Mouse (Mus musculus): ENCODE results near the gene Rffl. TPM values are rescaled to one million over a fixed set of nuclear protein-coding genes. Genes with fewer than 3 reads are reported as not detected.

Gene Rffl
- polyA plus RNA-seq, 2 experiments: 8.3 to 11.3 TPM

- DNase-seq (ENCODE audit: low spot score): no peak
- H3K36me3 ChIP-seq (ENCODE audit: control insufficient read depth, insufficient read depth, low read length): no peaks in the 10 kb centered on the region
These were observed 5.1 kb downstream of the Rffl start for GRCm38 (mm10) chr11:82865957-82866356.

GRCm38 (mm10) chr11:82863488-82863931, 7.5 kb downstream of the Rffl start:
- peaks cover 3% of the 10 kb centered on the region; the same call in 1 of the 2 replicates for H3K4me1 ChIP-seq (ENCODE audit: control insufficient read depth, insufficient read depth, low read length)
- H3K9ac ChIP-seq (ENCODE audit: low read depth, low read length, severe bottlenecking): no peak overlapping the region
- ATAC-seq (ENCODE audit: low FRiP score, low read depth) (no peak), DNase-seq (ENCODE audit: low spot score) (no peak)
- no peak for TF ChIP-seq POLR2A (IDR thresholded peaks at IDR 0.05; ENCODE audit: borderline replicate concordance, extremely low read depth, insufficient read depth, insufficient read length)
- no peaks in the 10 kb centered on the region for H3K36me3 ChIP-seq (ENCODE audit: control insufficient read depth, insufficient read depth, low read length)
- H3K27me3 ChIP-seq (ENCODE audit: control insufficient read depth, insufficient read depth, low read length): no peaks in the 10 kb centered on the region
- H3K4me3 ChIP-seq (replicated peaks; ENCODE audit: low read length): no peak overlapping the region
- no peak overlapping the region for H3K27ac ChIP-seq (replicated peaks; ENCODE audit: low read depth, low read length)
- 43% methylated on average over 4 of the region's 4 CpGs for WGBS
- H3K4me2 ChIP-seq (replicated peaks; ENCODE audit: low read depth, low read length, severe bottlenecking): no peak overlapping the region
- no peaks in the 10 kb centered on the region for H3K9me3 ChIP-seq (ENCODE audit: control insufficient read depth, low read length)

More at GRCm38 (mm10) chr11:82865957-82866356, 5.1 kb downstream of the Rffl start:
- no peaks in the 10 kb centered on the region for H3K27me3 ChIP-seq (ENCODE audit: control insufficient read depth, insufficient read depth, low read length)
- TF ChIP-seq POLR2A (IDR thresholded peaks at IDR 0.05; ENCODE audit: borderline replicate concordance, extremely low read depth, insufficient read depth, insufficient read length): no peak
- no peak overlapping the region for H3K4me2 ChIP-seq (replicated peaks; ENCODE audit: low read depth, low read length, severe bottlenecking)
- 78% methylated on average over 10 of the region's 10 CpGs for WGBS
- no peak for ATAC-seq (ENCODE audit: low FRiP score, low read depth)
- no peak overlapping the region for H3K4me3 ChIP-seq (replicated peaks; ENCODE audit: low read length)
- H3K27ac ChIP-seq (replicated peaks; ENCODE audit: low read depth, low read length): no peak overlapping the region
- H3K9me3 ChIP-seq (ENCODE audit: control insufficient read depth, low read length): no peaks in the 10 kb centered on the region
- H3K4me1 ChIP-seq (ENCODE audit: control insufficient read depth, insufficient read depth, low read length): peaks cover 7% of the 10 kb centered on the region; the same call in 1 of the 2 replicates
- no peak overlapping the region for H3K9ac ChIP-seq (ENCODE audit: low read depth, low read length, severe bottlenecking)

GRCm38 (mm10) chr11:82863059-82863458, 8.0 kb downstream of the Rffl start:
- WGBS: 57% methylated on average over 2 of the region's 2 CpGs
- Histone ChIP-seq H3K4me1 (ENCODE audit: control insufficient read depth, insufficient read depth, low read length) (peaks cover 3% of the 10 kb centered on the region; the same call in 1 of the 2 replicates), H3K36me3 (ENCODE audit: control insufficient read depth, insufficient read depth, low read length) (no peaks in the 10 kb centered on the region), H3K27me3 (ENCODE audit: control insufficient read depth, insufficient read depth, low read length) (no peaks in the 10 kb centered on the region), H3K4me3 (replicated peaks; ENCODE audit: low read length) (no peak overlapping the region), H3K4me2 (replicated peaks; ENCODE audit: low read depth, low read length, severe bottlenecking) (no peak overlapping the region), H3K9ac (ENCODE audit: low read depth, low read length, severe bottlenecking) (no peak overlapping the region), H3K27ac (replicated peaks; ENCODE audit: low read depth, low read length) (no peak overlapping the region), H3K9me3 (ENCODE audit: control insufficient read depth, low read length) (no peaks in the 10 kb centered on the region)
- DNase-seq (ENCODE audit: low spot score) (no peak), ATAC-seq (ENCODE audit: low FRiP score, low read depth) (no peak)
- TF ChIP-seq POLR2A (IDR thresholded peaks at IDR 0.05; ENCODE audit: borderline replicate concordance, extremely low read depth, insufficient read depth, insufficient read length): no peak

- Histone ChIP-seq H3K4me2 (replicated peaks; ENCODE audit: low read depth, low read length, severe bottlenecking) (no peak overlapping the region), H3K27me3 (ENCODE audit: control insufficient read depth, insufficient read depth, low read length) (no peaks in the 10 kb centered on the region), H3K9me3 (ENCODE audit: control insufficient read depth, low read length) (no peaks in the 10 kb centered on the region), H3K4me1 (ENCODE audit: control insufficient read depth, insufficient read depth, low read length) (peaks cover 3% of the 10 kb centered on the region; the same call in 1 of the 2 replicates), H3K27ac (replicated peaks; ENCODE audit: low read depth, low read length) (no peak overlapping the region), H3K9ac (ENCODE audit: low read depth, low read length, severe bottlenecking) (no peak overlapping the region), H3K36me3 (ENCODE audit: control insufficient read depth, insufficient read depth, low read length) (no peaks in the 10 kb centered on the region), H3K4me3 (replicated peaks; ENCODE audit: low read length) (no peak overlapping the region)
- TF ChIP-seq POLR2A (IDR thresholded peaks at IDR 0.05; ENCODE audit: borderline replicate concordance, extremely low read depth, insufficient read depth, insufficient read length): no peak
- ATAC-seq (ENCODE audit: low FRiP score, low read depth): no peak
- 66% methylated on average over 9 of the region's 9 CpGs for WGBS
- no peak for DNase-seq (ENCODE audit: low spot score)
These were observed 8.4 kb downstream of the Rffl start for GRCm38 (mm10) chr11:82862638-82863037.

- no peak for TF ChIP-seq POLR2A (IDR thresholded peaks at IDR 0.05; ENCODE audit: borderline replicate concordance, extremely low read depth, insufficient read depth, insufficient read length)
- H3K4me2 ChIP-seq (replicated peaks; ENCODE audit: low read depth, low read length, severe bottlenecking): no peak overlapping the region
- no peaks in the 10 kb centered on the region for H3K9me3 ChIP-seq (ENCODE audit: control insufficient read depth, low read length)
- ATAC-seq (ENCODE audit: low FRiP score, low read depth) (no peak), DNase-seq (ENCODE audit: low spot score) (no peak)
- peaks cover 3% of the 10 kb centered on the region; the same call in 1 of the 2 replicates for H3K4me1 ChIP-seq (ENCODE audit: control insufficient read depth, insufficient read depth, low read length)
- H3K36me3 ChIP-seq (ENCODE audit: control insufficient read depth, insufficient read depth, low read length): no peaks in the 10 kb centered on the region
- no peak overlapping the region for H3K9ac ChIP-seq (ENCODE audit: low read depth, low read length, severe bottlenecking)
- H3K27ac ChIP-seq (replicated peaks; ENCODE audit: low read depth, low read length): no peak overlapping the region
- no peaks in the 10 kb centered on the region for H3K27me3 ChIP-seq (ENCODE audit: control insufficient read depth, insufficient read depth, low read length)
- WGBS: 71% methylated on average over 8 of the region's 8 CpGs
- no peak overlapping the region for H3K4me3 ChIP-seq (replicated peaks; ENCODE audit: low read length)
These were observed 9.5 kb downstream of the Rffl start for GRCm38 (mm10) chr11:82861558-82861957.
